In genomic region chr9:104489383-104489782, GRCm38 (mm10) we compare ENCODE assay signal across 17 mouse cellular contexts. TPM values are rescaled to one million over a fixed set of nuclear protein-coding genes. Genes with fewer than 3 reads are reported as not detected.
"Had no signal": no experiment of that assay in that cellular context is flagged by ENCODE, and none has a peak within 500 bp of the region (broad histone marks: within the 10 kb centered on the region; RNA-seq: fewer than 3 reads in every experiment).

No protein-coding gene starts in this region.

- H3K27me3 ChIP-seq: neural tube, embryonic 15.5 days; stomach, embryonic 15.5 days had no signal

- DNase-seq: retina, postnatal 1 day; right cerebral cortex, adult 18-20 months; right cerebral cortex, postnatal 14 days; right cerebral cortex, postnatal 25 days; right cerebral cortex, postnatal 4 days; spleen, adult 18-20 months; thymus, adult 18-20 months; thymus, adult 2 months; thymus, postnatal 14 days; thymus, postnatal 25 days; thymus, postnatal 36 days; thymus, postnatal 4 days had no signal

- H3K27ac ChIP-seq: neural tube, embryonic 15.5 days; stomach, embryonic 15.5 days; stomach, postnatal 0 days had no signal

- H3K4me2 ChIP-seq: neural tube, embryonic 15.5 days; stomach, embryonic 15.5 days had no signal

- H3K4me3 ChIP-seq: neural tube, embryonic 15.5 days; stomach, embryonic 15.5 days had no signal

- H3K4me1 ChIP-seq: stomach, embryonic 15.5 days had no signal

- H3K9ac ChIP-seq: neural tube, embryonic 15.5 days; stomach, embryonic 15.5 days had no signal

- H3K9me3 ChIP-seq: neural tube, embryonic 15.5 days; stomach, embryonic 15.5 days had no signal

- H3K36me3 ChIP-seq: neural tube, embryonic 15.5 days; stomach, embryonic 15.5 days had no signal

RNA-seq across cellular contexts. Expression of gene Cpne4, which starts 57.7 kb away (rescaled TPM):
- total RNA-seq: neutrophil, adult 5-6 weeks had no signal
- polyA plus RNA-seq: urinary bladder, adult 2 months had no signal
